Mouse (Mus musculus): ENCODE data around the gene Syce1l. TPM values are rescaled to one million over a fixed set of nuclear protein-coding genes. Genes with fewer than 3 reads are reported as not detected.

Syce1l gene
- total and polyA plus RNA-seq, 3 experiments = 0.94 to 1.9 (median 1.4) TPM

- H3K4me3 ChIP-seq (replicated peaks in 1 of 3; ENCODE audit: low read depth in 2 of 3, low read length in 2 of 3, poor library complexity in 1 of 3) = no peak overlapping the region
- no peak overlapping the region for H3K9ac ChIP-seq (ENCODE audit: insufficient read depth, low read depth)
- H3K4me1 ChIP-seq (ENCODE audit: control insufficient read depth in 1 of 2, insufficient read depth in 2 of 2) = peaks cover 16 to 61% of the 10 kb centered on the region in 2 experiments
- TF ChIP-seq CHD1 (IDR thresholded peaks at IDR 0.05; ENCODE audit: low read depth, low read length) = no peak
- no peak for TF ChIP-seq USF2 (conservative IDR thresholded peaks at IDR 0.05; ENCODE audit: low read depth, low read length)
- no peak for TF ChIP-seq EP300 (IDR thresholded peaks at IDR 0.05; ENCODE audit: low read length)
- no peak for TF ChIP-seq PAX5 (IDR thresholded peaks at IDR 0.05; ENCODE audit: low read length)
- no peak for TF ChIP-seq CHD2 (IDR thresholded peaks at IDR 0.05; ENCODE audit: low read length)
- no peak for TF ChIP-seq ZMIZ1 (IDR thresholded peaks at IDR 0.05; ENCODE audit: low read depth, low read length)
- TF ChIP-seq KAT2A (IDR thresholded peaks at IDR 0.05; ENCODE audit: insufficient replicate concordance, low read length) = no peak
- no peaks in the 10 kb centered on the region for H3K36me3 ChIP-seq (replicated peaks in 1 of 2; ENCODE audit: control insufficient read depth in 1 of 2, insufficient read depth in 1 of 2, low read length in 1 of 2)
- in situ Hi-C loops (cut with MboI; ENCODE audit: low pct_ligation_motif_present, low pct_unique_long_range_greater_than_20kb, low sequenced_read_pairs) (loop anchor here (25.0 kb wide), 1 partner anchor 785 kb away; the partner anchor contains the start of gene Wwox), dilution Hi-C loops (cut with MboI; ENCODE audit: extremely low pct_ligation_motif_present, extremely low pct_unique_long_range_greater_than_20kb, low sequenced_read_pairs) (no loop called here)
- H3K79me2 ChIP-seq (replicated peaks; ENCODE audit: control insufficient read depth, extremely low read depth, insufficient read depth, poor library complexity, severe bottlenecking) = no peaks in the 10 kb centered on the region
- no peak overlapping the region for H3K27ac ChIP-seq (ENCODE audit: insufficient read depth, low read depth)
- DNase-seq (ENCODE audit: extremely low read depth) = no peak
- H3K27me3 ChIP-seq (replicated peaks) = no peaks in the 10 kb centered on the region
- H3K9me3 ChIP-seq (replicated peaks; ENCODE audit: low read length) = no peaks in the 10 kb centered on the region
- no peak overlapping the region for H3K4me2 ChIP-seq (ENCODE audit: insufficient read depth, low read depth, poor library complexity, severe bottlenecking)
Observed at GRCm38 (mm10) chr8:113652450-113652849, 9.4 kb downstream of the Syce1l start.

GRCm38 (mm10) chr8:113653151-113653550, 10.1 kb downstream of the Syce1l start:
- no peaks in the 10 kb centered on the region for H3K9me3 ChIP-seq (replicated peaks; ENCODE audit: low read length)
- no peaks in the 10 kb centered on the region for H3K27me3 ChIP-seq (replicated peaks)
- no peak for TF ChIP-seq MAFK (IDR thresholded peaks at IDR 0.05; ENCODE audit: insufficient replicate concordance, low read length)
- TF ChIP-seq JUND (conservative IDR thresholded peaks at IDR 0.05; ENCODE audit: low read depth, low read length) = no peak
- TF ChIP-seq SIN3A (IDR thresholded peaks at IDR 0.05; ENCODE audit: low read length) = no peak
- no peak for TF ChIP-seq ZC3H11A (IDR thresholded peaks at IDR 0.05; ENCODE audit: low read depth, low read length)
- TF ChIP-seq PAX5 (IDR thresholded peaks at IDR 0.05; ENCODE audit: low read length) = no peak
- TF ChIP-seq BHLHE40 (IDR thresholded peaks at IDR 0.05; ENCODE audit: low read depth, low read length) = no peak
- TF ChIP-seq CTCF (conservative IDR thresholded peaks at IDR 0.05 in 1 of 2, IDR thresholded peaks at IDR 0.05 in 1 of 2; ENCODE audit: low read depth in 2 of 2, low read length in 2 of 2) = no peak
- no peak for DNase-seq (ENCODE audit: extremely low read depth)
- H3K4me2 ChIP-seq (ENCODE audit: insufficient read depth, low read depth, poor library complexity, severe bottlenecking) = no peak overlapping the region
- no peaks in the 10 kb centered on the region for H3K36me3 ChIP-seq (replicated peaks in 1 of 2; ENCODE audit: control insufficient read depth in 1 of 2, insufficient read depth in 1 of 2, low read length in 1 of 2)
- dilution Hi-C loops (cut with MboI; ENCODE audit: extremely low pct_ligation_motif_present, extremely low pct_unique_long_range_greater_than_20kb, low sequenced_read_pairs) (no loop called here), in situ Hi-C loops (cut with MboI; ENCODE audit: low pct_ligation_motif_present, low pct_unique_long_range_greater_than_20kb, low sequenced_read_pairs) (loop anchor here (25.0 kb wide), 1 partner anchor 784 kb away; the partner anchor contains the start of gene Wwox)
- H3K4me3 ChIP-seq (replicated peaks in 1 of 3; ENCODE audit: low read depth in 2 of 3, low read length in 2 of 3, poor library complexity in 1 of 3) = no peak overlapping the region
- peaks cover 17 to 67% of the 10 kb centered on the region in 2 experiments for H3K4me1 ChIP-seq (ENCODE audit: control insufficient read depth in 1 of 2, insufficient read depth in 2 of 2)
- H3K79me2 ChIP-seq (replicated peaks; ENCODE audit: control insufficient read depth, extremely low read depth, insufficient read depth, poor library complexity, severe bottlenecking) = no peaks in the 10 kb centered on the region
- no peak overlapping the region for H3K9ac ChIP-seq (ENCODE audit: insufficient read depth, low read depth)
- no peak overlapping the region for H3K27ac ChIP-seq (ENCODE audit: insufficient read depth, low read depth)

GRCm38 (mm10) chr8:113656154-113656553, 13.1 kb downstream of the Syce1l start:
- Histone ChIP-seq H3K79me2 (replicated peaks; ENCODE audit: control insufficient read depth, extremely low read depth, insufficient read depth, poor library complexity, severe bottlenecking) (no peaks in the 10 kb centered on the region), H3K9ac (ENCODE audit: insufficient read depth, low read depth) (peak overlapping the region; percentile 76), H3K36me3 (replicated peaks in 1 of 2; ENCODE audit: control insufficient read depth in 1 of 2, insufficient read depth in 1 of 2, low read length in 1 of 2) (peaks cover 0 to 2% of the 10 kb centered on the region in 2 experiments), H3K9me3 (replicated peaks; ENCODE audit: low read length) (no peaks in the 10 kb centered on the region), H3K27me3 (replicated peaks) (no peaks in the 10 kb centered on the region), H3K4me1 (ENCODE audit: control insufficient read depth in 1 of 2, insufficient read depth in 2 of 2) (peaks cover 17 to 70% of the 10 kb centered on the region in 2 experiments), H3K4me3 (replicated peaks in 1 of 3; ENCODE audit: low read depth in 2 of 3, low read length in 2 of 3, poor library complexity in 1 of 3) (peak overlapping the region; percentile 26 to 54 (median 36)), H3K27ac (ENCODE audit: insufficient read depth, low read depth) (peak overlapping the region; percentile 99), H3K4me2 (ENCODE audit: insufficient read depth, low read depth, poor library complexity, severe bottlenecking) (peak overlapping the region; percentile 90)
- peak; percentile 95 for DNase-seq (ENCODE audit: extremely low read depth)
- in situ Hi-C loops (cut with MboI; ENCODE audit: low pct_ligation_motif_present, low pct_unique_long_range_greater_than_20kb, low sequenced_read_pairs) = loop anchor here (25.0 kb wide), 1 partner anchor 781 kb away; the partner anchor contains the start of gene Wwox
- dilution Hi-C loops (cut with MboI; ENCODE audit: extremely low pct_ligation_motif_present, extremely low pct_unique_long_range_greater_than_20kb, low sequenced_read_pairs) = no loop called here
- TF ChIP-seq MAX (IDR thresholded peaks at IDR 0.05; ENCODE audit: low read length) = peak; percentile 98
- peak; percentile 43; the same call in 1 of the 2 replicates for TF ChIP-seq ZMIZ1 (IDR thresholded peaks at IDR 0.05; ENCODE audit: low read depth, low read length)
- peak; percentile 19; the same call in 1 of the 2 replicates for TF ChIP-seq USF1 (IDR thresholded peaks at IDR 0.05; ENCODE audit: low read depth, low read length)
- TF ChIP-seq ZKSCAN1 (IDR thresholded peaks at IDR 0.05; ENCODE audit: borderline replicate concordance, low read depth, low read length) = no peak
- TF ChIP-seq NRF1 (IDR thresholded peaks at IDR 0.05; ENCODE audit: low read depth, low read length) = no peak
- TF ChIP-seq E2F4 (IDR thresholded peaks at IDR 0.05; ENCODE audit: insufficient replicate concordance, low read depth, low read length) = no peak
- peak; percentile 80 for TF ChIP-seq TBP (conservative IDR thresholded peaks at IDR 0.05; ENCODE audit: low read depth, low read length)
- no peak for TF ChIP-seq CHD1 (IDR thresholded peaks at IDR 0.05; ENCODE audit: low read depth, low read length)
- TF ChIP-seq MAZ (IDR thresholded peaks at IDR 0.05; ENCODE audit: low read depth, low read length) = no peak
- peak; percentile 98 for TF ChIP-seq IRF4 (IDR thresholded peaks at IDR 0.05; ENCODE audit: low read depth, low read length)
- peak; percentile 74 for TF ChIP-seq POLR2A (IDR thresholded peaks at IDR 0.05; ENCODE audit: low read depth, low read length)
- TF ChIP-seq CTCF (conservative IDR thresholded peaks at IDR 0.05 in 1 of 2, IDR thresholded peaks at IDR 0.05 in 1 of 2; ENCODE audit: low read depth in 2 of 2, low read length in 2 of 2) = no peak
- peak; percentile 45; the same call in 1 of the 2 replicates for TF ChIP-seq HCFC1 (IDR thresholded peaks at IDR 0.05; ENCODE audit: low read depth, low read length)
- peak; percentile 95 for TF ChIP-seq JUN (IDR thresholded peaks at IDR 0.05; ENCODE audit: insufficient read depth, low read depth, low read length)
- TF ChIP-seq RCOR1 (conservative IDR thresholded peaks at IDR 0.05; ENCODE audit: low read depth, low read length) = peak; percentile 90
- TF ChIP-seq MYC (IDR thresholded peaks at IDR 0.05; ENCODE audit: low read depth, low read length) = peak; percentile 99
- TF ChIP-seq EP300 (IDR thresholded peaks at IDR 0.05; ENCODE audit: low read length) = peak; percentile 99

All from CH12.LX (cell line).